Mouse (Mus musculus): ENCODE data around the gene Pf4.

DNA sequence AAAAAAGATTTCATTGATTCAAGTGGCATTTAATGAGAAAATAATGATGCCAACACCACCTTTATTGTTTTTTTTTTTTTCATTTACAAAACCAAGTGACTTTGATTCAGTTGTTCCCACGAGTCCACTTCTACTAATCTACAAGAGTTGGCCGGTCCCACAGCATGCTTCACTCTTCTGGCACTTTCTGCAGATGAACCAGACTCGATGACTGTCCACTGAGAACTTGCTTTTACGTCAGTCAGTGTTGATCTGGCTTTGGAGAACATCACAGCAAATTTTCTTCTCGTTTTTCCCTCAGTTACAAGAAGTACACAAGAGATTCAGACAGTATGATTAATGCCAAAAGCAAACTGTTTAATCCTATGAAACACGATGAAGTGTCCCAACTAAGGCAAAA lies 6.6 kb downstream of the Pf4 start:
- TF ChIP-seq EP300 (IDR thresholded peaks at IDR 0.05; ENCODE audit: insufficient read depth, low read depth, low read length) (no peak), CTCF (IDR thresholded peaks at IDR 0.05; ENCODE audit: low read depth, low read length) (no peak)
